Mouse (Mus musculus) embryo, embryonic 11.5 days (tissue): Measurements from ENCODE around the gene Ctnna3.
"Not testable (repeated sequence)": the region's sequence is repeated elsewhere in the genome, so short reads cannot be mapped to it uniquely, and the experiment has no call there.

Experiments
- DNase-seq: peaks from one replicate; pipeline ENCODE4 v3.0.0-alpha.2; 2012; ENCODE audit warnings: low read depth, low spot score

Ctnna3 gene

DNA sequence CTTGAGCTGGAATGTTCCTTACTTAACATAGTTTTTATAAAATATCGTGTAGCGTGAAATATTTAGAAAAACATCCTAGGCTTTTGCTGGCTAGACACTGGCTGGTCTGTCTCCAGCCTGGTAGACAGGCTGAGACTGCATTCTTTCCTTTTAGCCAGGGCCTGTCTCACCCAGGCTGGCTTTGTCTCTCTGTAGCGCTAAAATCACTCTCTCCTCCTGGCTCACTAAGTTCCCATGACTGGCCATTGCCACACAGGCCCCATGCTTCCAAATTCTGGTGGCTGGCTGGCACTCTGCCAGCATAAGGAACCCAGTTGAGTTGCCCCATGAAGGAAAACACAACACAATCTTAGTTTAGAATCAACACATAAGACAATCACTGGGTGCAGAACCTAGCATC lies 1450.0 kb downstream of the Ctnna3 start:
- no peak for DNase-seq

- no peak for DNase-seq
Observed at GRCm38 (mm10) chr10:64886946-64887345, 1457.0 kb downstream of the Ctnna3 start.

- DNase-seq: no peak
Observed at GRCm38 (mm10) chr10:64892458-64892857, 1462.6 kb downstream of the Ctnna3 start.

- no peak for DNase-seq
Observed at GRCm38 (mm10) chr10:64898739-64899138, 1468.8 kb downstream of the Ctnna3 start.

GRCm38 (mm10) chr10:64901726-64902125 lies 1471.8 kb downstream of the Ctnna3 start:
- no peak for DNase-seq

- no peak for DNase-seq
Observed at GRCm38 (mm10) chr10:64940975-64941374, 1511.1 kb downstream of the Ctnna3 start.

DNA sequence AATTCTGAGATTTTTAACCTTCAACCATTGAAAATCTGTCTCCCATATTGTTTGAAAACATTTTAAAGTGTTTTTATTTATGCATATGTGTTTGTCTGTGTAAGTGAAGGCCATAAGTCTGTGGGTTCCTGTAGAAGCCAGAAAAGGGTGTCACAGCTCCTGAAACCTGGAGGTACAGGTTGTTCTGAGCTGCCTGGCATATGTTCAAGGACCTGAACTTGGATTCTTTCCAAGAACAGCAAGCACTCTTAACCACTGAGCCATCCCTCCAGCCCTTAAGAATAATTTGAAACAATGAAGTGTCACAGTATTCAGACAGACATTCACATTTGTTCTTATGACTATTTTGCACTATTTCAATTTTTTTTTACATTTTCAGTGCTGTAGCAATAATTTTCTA lies 1528.5 kb downstream of the Ctnna3 start:
- no peak for DNase-seq

DNA sequence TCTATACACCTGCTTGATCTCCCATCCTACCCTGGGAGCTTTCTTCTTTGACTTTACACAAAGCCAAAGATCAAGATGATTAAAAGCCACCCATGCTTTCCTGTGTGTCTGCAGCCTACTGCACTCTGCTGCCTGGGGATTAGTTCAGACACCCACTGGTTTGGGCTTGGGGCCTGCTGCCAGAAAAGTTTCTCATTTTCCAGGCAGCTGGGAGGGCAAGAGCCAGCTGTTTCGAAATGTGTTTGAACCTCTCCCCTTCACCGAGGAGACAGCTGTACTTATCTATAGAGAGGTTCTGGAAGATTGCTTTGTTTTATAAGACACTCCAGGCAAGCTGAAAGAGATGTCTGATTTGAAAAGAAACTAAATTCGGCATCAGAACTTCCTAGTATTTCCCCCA lies 1563.0 kb downstream of the Ctnna3 start:
- no peak for DNase-seq

- DNase-seq: no peak
Observed at GRCm38 (mm10) chr10:65013525-65013924, 1583.6 kb downstream of the Ctnna3 start.

DNA sequence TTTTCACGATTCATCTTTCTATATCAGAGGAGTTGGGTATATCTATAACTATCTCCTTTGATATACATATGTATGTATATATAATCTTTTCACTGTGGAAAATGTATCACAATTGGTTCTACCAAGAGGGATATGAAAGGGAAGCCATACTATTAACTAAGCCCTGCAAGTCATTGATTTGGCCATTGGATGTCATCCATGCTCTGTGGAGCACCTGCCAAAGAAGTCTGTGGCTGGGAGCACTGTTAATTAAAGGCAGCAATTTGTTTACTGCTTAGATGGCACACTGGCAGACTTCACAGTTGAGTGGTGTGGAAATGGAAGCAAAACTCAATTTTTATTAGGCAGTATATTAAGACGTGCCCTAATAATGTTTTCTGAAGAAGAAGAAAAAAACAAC lies 1592.8 kb downstream of the Ctnna3 start:
- DNase-seq: no peak

GRCm38 (mm10) chr10:65033516-65033915 lies 1603.6 kb downstream of the Ctnna3 start:
- not testable (repeated sequence) for DNase-seq
